Mouse (Mus musculus) forebrain, embryonic 11.5 days (tissue): ENCODE data around the gene Prickle1. TPM values are rescaled to one million over a fixed set of nuclear protein-coding genes. Genes with fewer than 3 reads are reported as not detected.
A peak's percentile ranks its signal among the peaks of the same experiment; 100 is the strongest.

Experiments used
- ATAC-seq: fragments of 200-750 bp; cut with Nextera tagmentation; replicated peaks from 2 replicates; pipeline ENCODE4 v1.8.0; 2017; ENCODE audit warnings: moderate TSS enrichment; ENCODE audit not compliant: low FRiP score
- DNase-seq: peaks from one replicate; pipeline ENCODE4 v3.0.0-alpha.2; 2017; ENCODE audit warnings: low spot score
- H3K27ac ChIP-seq: fragments of 300-500 bp; sonication (generic); 2 replicates; pipeline ENCODE4 v1.5.1; 2014; ENCODE audit warnings: low read depth, low read length
- H3K27me3 ChIP-seq: fragments of 300-500 bp; sonication (generic); 2 replicates; pipeline ENCODE4 v1.6.1; 2014; ENCODE audit warnings: mild to moderate bottlenecking, low read length, mixed read lengths; ENCODE audit not compliant: control insufficient read depth, insufficient read depth
- H3K36me3 ChIP-seq: fragments of 300-500 bp; sonication (generic); 2 replicates; pipeline ENCODE4 v1.6.1; 2014; ENCODE audit warnings: mild to moderate bottlenecking, low read length, moderate library complexity, mixed read lengths; ENCODE audit not compliant: control insufficient read depth, insufficient read depth
- H3K4me1 ChIP-seq: fragments of 300-500 bp; sonication (generic); replicated peaks from 2 replicates; pipeline ENCODE4 v1.6.1; 2014; ENCODE audit warnings: low read length, mixed read lengths; ENCODE audit not compliant: control insufficient read depth, insufficient read depth
- H3K4me2 ChIP-seq: fragments of 300-500 bp; sonication (generic); 2 replicates; pipeline ENCODE4 v1.6.1; 2014; ENCODE audit warnings: low read depth, mild to moderate bottlenecking, low read length, moderate library complexity, mixed read lengths; ENCODE audit not compliant: severe bottlenecking
- H3K4me3 ChIP-seq: fragments of 300-500 bp; sonication (generic); 2 replicates; pipeline ENCODE4 v1.5.1; 2014; ENCODE audit warnings: low read depth, low read length
- H3K9ac ChIP-seq: fragments of 300-500 bp; sonication (generic); 2 replicates; pipeline ENCODE4 v1.6.1; 2014; ENCODE audit warnings: low read length
- H3K9me3 ChIP-seq: fragments of 300-500 bp; sonication (generic); 2 replicates; pipeline ENCODE4 v1.6.1; 2016; ENCODE audit warnings: low read length, mixed read lengths; ENCODE audit not compliant: control insufficient read depth
- WGBS: fragments of 180-500 bp; shearing (Covaris S2); extraction: QIAGEN DNeasy Blood & Tissue Kit; methylation state at CpG from one replicate; pipeline ENCODE4 v1.1.7; 2014; 5-methylcytosine and 5-hydroxymethylcytosine counted together
- polyA plus RNA-seq: library from polyadenylated mRNA; unstranded; fragments of >200 nt; fragmentation: Nextera tagmentation; extraction: Ambion mirVana; gene quantifications from 2 replicates; pipeline ENCODE4 v1.2.1, GENCODE M21; 2014

Prickle1 gene
- polyA plus RNA-seq, 1 experiment from 2014 or later = 11.6 TPM

DNA sequence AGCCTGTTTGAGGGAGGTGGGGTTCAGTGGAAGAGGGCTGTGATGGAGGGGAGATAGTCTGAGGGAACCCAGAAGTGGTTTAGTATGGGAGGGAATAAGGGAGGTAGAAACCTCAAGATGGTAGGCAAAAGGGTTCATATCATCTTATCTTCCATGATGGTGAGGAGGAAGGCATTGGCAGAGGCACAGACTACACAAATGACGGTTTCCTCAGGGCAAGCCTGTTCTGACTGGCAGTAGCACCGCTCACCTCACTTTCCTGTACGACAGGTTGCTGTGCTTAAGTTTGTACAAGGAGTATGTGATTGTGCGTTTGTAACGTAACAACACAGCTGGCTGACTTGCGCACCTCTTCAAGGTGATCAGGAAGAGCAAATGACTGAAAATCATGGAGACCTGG, 7.2 kb upstream of the Prickle1 start:
- Histone ChIP-seq H3K27ac (no peak overlapping the region), H3K9me3 (no peaks in the 10 kb centered on the region), H3K4me2 (no peak overlapping the region), H3K27me3 (no peaks in the 10 kb centered on the region), H3K4me1 (no peaks in the 10 kb centered on the region), H3K36me3 (no peaks in the 10 kb centered on the region), H3K4me3 (no peak overlapping the region), H3K9ac (no peak overlapping the region)
- no peak for DNase-seq
- ATAC-seq = no peak
- 92% methylated on average over 6 of the region's 6 CpGs for WGBS

- Histone ChIP-seq H3K4me1 (peaks cover 3% of the 10 kb centered on the region; the same call in 1 of the 2 replicates), H3K27ac (no peak overlapping the region), H3K9ac (no peak overlapping the region), H3K4me2 (no peak overlapping the region), H3K27me3 (no peaks in the 10 kb centered on the region; the same call in 1 of the 2 replicates), H3K36me3 (no peaks in the 10 kb centered on the region), H3K9me3 (no peaks in the 10 kb centered on the region), H3K4me3 (no peak overlapping the region)
- ATAC-seq (no peak), DNase-seq (no peak)
- 93% methylated on average over 13 of the region's 13 CpGs for WGBS
Observed at GRCm38 (mm10) chr15:93601461-93602015, 5.8 kb upstream of the Prickle1 start.

DNA sequence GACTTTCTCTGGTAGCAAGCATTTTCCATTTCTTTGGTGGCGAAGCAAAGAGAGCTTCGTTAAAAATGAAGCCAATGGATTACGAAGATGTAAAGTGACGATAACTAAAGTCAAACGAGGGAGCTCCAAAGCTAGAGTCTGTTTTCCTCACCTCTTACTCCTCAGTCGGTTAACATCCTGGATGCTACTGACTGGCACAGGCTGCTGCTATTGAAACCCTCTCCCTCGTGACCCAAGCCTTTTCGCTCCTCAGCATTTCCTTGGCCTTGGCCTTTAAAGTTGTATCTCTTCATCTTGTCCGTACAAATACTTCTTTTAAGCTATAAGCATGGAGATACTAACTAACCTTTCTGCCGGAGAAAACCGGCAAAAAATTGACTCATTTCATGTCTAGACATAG, 1.3 kb upstream of the Prickle1 start:
- no peak overlapping the region for H3K4me3 ChIP-seq
- DNase-seq = no peak
- H3K27me3 ChIP-seq = no peaks in the 10 kb centered on the region; the same call in 1 of the 2 replicates
- H3K27ac ChIP-seq = no peak overlapping the region
- H3K4me2 ChIP-seq = peak overlapping the region; percentile 99; the same call in 1 of the 2 replicates
- 69% methylated on average over 11 of the region's 11 CpGs for WGBS
- H3K9me3 ChIP-seq = no peaks in the 10 kb centered on the region
- H3K36me3 ChIP-seq = no peaks in the 10 kb centered on the region
- peaks cover 5% of the 10 kb centered on the region; the same call in 1 of the 2 replicates for H3K4me1 ChIP-seq
- ATAC-seq = no peak
- H3K9ac ChIP-seq = no peak overlapping the region

GRCm38 (mm10) chr15:93596285-93596684, 594 bp upstream of the Prickle1 start:
- Histone ChIP-seq H3K27ac (no peak overlapping the region), H3K36me3 (no peaks in the 10 kb centered on the region), H3K4me3 (peak overlapping the region; percentile 78), H3K9ac (peak overlapping the region; percentile 69), H3K27me3 (no peaks in the 10 kb centered on the region; the same call in 1 of the 2 replicates), H3K4me2 (peak overlapping the region; percentile 99), H3K4me1 (peaks cover 5% of the 10 kb centered on the region), H3K9me3 (no peaks in the 10 kb centered on the region)
- ATAC-seq (peak; percentile 68), DNase-seq (peak; percentile 80)
- 0% methylated on average over 11 of the region's 11 CpGs for WGBS

DNA sequence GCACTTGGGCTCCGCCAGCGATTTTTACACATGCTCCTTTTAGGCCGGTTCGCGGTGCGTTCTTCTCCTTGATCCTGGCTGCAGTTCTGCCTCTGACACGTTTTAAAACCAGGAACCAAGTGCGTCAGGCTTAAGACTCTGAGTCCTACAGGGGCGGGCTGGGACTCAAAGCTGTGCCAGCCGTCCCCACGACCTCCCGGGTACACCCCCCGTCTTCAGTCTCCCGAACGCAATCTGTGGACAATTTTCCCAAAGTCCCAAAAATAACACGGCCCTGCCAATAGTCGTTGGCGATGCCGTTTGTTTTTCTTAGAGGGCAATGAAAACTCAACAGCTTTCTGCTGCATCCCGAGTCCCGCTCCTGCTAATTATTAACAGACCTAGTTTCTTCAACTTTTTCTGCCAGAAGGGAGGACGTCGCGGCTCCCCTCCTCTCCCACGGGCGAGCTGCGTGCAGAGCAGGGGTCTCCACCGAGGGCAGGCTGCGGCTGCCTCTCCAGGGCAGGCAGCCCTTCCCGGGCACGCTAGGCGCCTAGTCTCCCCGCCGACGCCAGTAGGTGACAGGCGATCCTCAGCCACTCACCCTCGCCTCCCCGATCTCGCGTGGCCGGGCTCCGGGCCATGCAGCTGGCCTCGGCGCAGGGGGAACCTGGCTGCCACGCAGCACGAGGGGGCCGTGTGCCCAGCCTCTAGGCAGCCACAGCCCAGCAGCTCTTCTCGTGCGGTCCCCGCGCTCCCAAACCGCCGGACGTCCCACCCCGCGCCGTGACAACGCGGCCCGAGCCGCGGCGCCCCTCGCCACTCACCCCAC, 598 bp downstream of the Prickle1 start:
- ATAC-seq (peak; percentile 65; the same call in 1 of the 2 replicates), DNase-seq (peak; percentile 79)
- peak overlapping the region; percentile 41; the same call in 1 of the 2 replicates for H3K27ac ChIP-seq
- peak overlapping the region; percentile 69 for H3K9ac ChIP-seq
- peak overlapping the region; percentile 99 for H3K4me2 ChIP-seq
- H3K27me3 ChIP-seq = no peaks in the 10 kb centered on the region; the same call in 1 of the 2 replicates
- peak overlapping the region; percentile 78 for H3K4me3 ChIP-seq
- no peaks in the 10 kb centered on the region for H3K36me3 ChIP-seq
- H3K4me1 ChIP-seq = peaks cover 5% of the 10 kb centered on the region
- WGBS = under 1% methylated on average over 54 of the region's 64 CpGs
- no peaks in the 10 kb centered on the region for H3K9me3 ChIP-seq

DNA sequence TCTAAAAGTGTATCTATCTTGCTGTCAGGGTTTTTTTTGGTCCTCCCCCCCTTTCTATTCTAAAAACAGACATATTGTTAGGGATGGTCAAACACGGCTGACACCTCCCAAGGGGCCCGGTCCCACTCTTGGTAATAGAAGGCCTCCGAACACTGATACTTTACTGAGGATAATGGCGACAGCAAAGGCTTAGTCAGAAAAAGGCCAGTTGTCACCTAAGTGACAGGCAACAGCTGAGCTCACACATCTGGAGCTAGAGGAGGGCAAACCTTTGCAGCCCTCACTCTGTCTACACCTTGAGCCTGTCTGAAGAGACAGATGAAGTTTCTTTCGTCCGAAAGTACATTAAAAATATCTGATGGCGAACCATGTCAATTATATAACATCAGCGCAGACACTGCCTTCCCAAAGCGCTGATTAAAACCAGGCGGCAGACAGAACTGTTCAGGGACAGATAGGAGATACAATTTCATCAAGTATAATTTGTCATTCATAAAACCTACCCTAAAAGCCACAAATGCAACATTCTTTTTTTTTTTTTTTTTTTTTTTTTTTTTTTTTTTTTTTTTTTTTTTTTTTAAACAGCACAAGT, 1.3 kb downstream of the Prickle1 start:
- Histone ChIP-seq H3K27ac (no peak overlapping the region), H3K4me3 (peak overlapping the region; percentile 78), H3K4me1 (peaks cover 5% of the 10 kb centered on the region), H3K36me3 (no peaks in the 10 kb centered on the region), H3K9ac (peak overlapping the region; percentile 69; the same call in 1 of the 2 replicates), H3K27me3 (no peaks in the 10 kb centered on the region; the same call in 1 of the 2 replicates), H3K4me2 (peak overlapping the region; percentile 99), H3K9me3 (no peaks in the 10 kb centered on the region)
- DNase-seq = no peak
- no peak for ATAC-seq
- WGBS = 34% methylated on average over 10 of the region's 10 CpGs

DNA sequence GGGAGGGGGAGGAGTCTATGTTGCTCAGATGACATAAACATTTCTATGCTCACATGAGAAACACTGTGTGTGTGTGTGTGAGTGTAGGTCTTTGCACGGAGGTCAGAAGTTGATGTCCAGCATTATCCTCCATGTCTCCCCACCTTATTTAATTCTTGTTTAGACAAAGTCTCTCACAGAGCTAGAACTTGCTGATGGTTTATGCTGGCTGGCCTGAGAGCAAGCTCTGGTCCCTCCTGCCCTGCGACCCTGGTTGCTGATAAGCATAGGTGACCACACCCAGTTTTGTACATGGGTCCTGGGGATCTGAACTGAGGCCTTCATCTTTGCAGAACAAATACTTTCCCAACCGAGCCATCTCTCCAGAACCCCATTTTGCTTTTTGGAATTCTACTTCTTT, 3.1 kb downstream of the Prickle1 start:
- H3K36me3 ChIP-seq = no peaks in the 10 kb centered on the region
- no peak overlapping the region for H3K9ac ChIP-seq
- no peak overlapping the region for H3K4me3 ChIP-seq
- H3K27ac ChIP-seq = no peak overlapping the region
- no peak for ATAC-seq
- H3K9me3 ChIP-seq = no peaks in the 10 kb centered on the region
- no peaks in the 10 kb centered on the region; the same call in 1 of the 2 replicates for H3K27me3 ChIP-seq
- peaks cover 6% of the 10 kb centered on the region for H3K4me1 ChIP-seq
- H3K4me2 ChIP-seq = no peak overlapping the region
- 70% methylated on average over 3 of the region's 3 CpGs for WGBS
- no peak for DNase-seq

DNA sequence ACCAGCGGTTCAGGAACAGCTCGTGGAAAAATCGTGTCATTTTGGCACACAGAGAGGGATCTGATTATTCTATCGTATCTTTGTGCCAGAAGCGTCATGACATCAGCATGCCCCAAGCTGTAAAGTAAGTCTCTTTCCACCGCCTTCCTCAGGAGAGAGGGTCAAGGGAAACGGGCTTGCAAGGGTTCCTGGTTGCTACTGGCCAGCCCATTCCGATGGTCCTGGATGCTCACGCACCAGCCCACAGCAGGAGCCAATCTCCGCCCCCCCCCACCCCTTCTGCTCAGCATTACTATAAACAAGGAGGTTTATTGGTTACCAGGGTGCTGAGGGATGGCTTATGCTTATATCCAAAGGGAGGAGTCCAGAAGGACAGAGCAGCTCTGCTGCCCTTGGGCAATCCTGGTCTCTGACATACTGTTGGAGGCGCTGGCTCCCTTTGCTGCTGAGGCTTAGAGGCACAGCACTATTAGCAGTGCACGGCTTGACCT, 3.8 kb downstream of the Prickle1 start:
- H3K9me3 ChIP-seq = no peaks in the 10 kb centered on the region
- DNase-seq (peak; percentile 69), ATAC-seq (no peak; the same call in 1 of the 2 replicates)
- H3K36me3 ChIP-seq = no peaks in the 10 kb centered on the region
- peaks cover 7% of the 10 kb centered on the region for H3K4me1 ChIP-seq
- peak overlapping the region; percentile 40 for H3K4me2 ChIP-seq
- 9% methylated on average over 12 of the region's 12 CpGs for WGBS
- no peaks in the 10 kb centered on the region; the same call in 1 of the 2 replicates for H3K27me3 ChIP-seq
- peak overlapping the region; percentile 9; the same call in 1 of the 2 replicates for H3K4me3 ChIP-seq
- no peak overlapping the region for H3K9ac ChIP-seq
- no peak overlapping the region for H3K27ac ChIP-seq
